Mouse (Mus musculus) right cerebral cortex, adult 18-20 months (tissue): ENCODE measurements around the gene Hoxa9.

Experiments
- DNase-seq: peaks from one replicate; pipeline ENCODE4 v3.0.0; 2022; ENCODE audit warnings: mixed read lengths

The Hoxa9 gene

DNA sequence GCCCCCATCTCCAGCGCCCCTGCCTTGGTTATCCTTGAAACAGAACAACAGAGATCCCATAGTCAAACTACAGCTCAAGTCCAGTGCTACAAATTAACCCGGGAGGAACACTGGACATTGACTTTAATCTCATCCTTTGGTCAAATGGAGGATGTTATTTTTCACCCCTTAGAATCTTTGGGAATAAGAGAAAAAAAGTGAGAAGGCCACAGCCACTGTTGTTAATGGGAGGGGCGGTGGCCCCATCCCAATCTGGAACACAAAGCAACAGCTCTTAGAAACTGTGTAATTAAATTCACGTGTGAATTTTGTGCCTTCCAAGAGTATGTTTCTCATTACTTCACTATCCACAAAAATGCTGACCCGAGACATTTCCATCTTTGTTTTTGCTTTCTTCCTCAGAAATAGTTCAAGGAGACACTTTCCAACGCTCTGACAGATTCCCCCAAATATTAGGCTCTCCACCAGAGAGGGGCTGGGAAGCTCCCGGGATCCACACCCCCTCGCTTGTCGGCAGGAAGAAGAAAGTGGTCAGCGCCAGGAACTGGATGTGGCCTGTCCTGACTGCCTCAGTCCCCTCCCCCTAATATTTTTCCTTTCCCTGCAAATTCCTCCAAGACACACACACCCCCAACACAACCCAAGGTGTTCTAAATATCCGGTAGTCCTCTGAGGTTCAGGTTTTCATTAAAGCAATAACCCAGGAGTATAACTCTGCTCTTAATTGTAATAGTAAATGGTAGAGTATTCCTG is 3.2 kb downstream of the Hoxa9 start:
- no peak for DNase-seq

DNA sequence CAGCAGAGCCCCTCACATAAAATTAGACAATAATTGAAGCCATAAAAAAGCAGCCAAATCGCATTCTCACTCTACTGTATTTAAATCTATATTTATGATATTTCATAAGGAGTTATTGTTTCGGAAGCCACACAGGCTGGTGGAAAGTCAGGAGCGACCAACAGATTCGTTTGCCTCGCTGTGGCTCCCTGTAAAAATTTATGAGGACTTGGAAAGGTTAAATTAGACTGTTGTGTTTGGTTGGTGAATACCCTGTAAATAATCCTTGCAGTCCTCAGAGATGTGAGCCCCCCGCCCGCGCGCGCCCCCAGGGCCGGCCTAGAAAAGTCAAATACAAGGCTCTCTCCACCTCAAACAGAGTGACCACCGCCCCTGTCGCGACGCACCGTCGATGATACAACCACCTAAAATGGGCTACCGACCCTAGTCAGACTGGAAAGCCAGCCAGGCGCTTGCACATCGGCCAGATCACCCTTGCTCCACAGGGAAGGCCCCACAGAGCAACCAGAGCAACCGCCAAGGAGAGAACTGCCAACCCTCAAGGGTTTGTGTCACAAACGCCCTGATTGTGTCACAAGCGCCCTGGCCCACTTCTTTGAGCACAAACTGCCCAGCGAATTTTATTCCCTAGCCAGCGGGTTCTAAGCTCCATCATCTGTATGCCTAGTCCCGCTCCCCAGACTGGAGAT is 4.2 kb downstream of the Hoxa9 start:
- no peak for DNase-seq

DNA sequence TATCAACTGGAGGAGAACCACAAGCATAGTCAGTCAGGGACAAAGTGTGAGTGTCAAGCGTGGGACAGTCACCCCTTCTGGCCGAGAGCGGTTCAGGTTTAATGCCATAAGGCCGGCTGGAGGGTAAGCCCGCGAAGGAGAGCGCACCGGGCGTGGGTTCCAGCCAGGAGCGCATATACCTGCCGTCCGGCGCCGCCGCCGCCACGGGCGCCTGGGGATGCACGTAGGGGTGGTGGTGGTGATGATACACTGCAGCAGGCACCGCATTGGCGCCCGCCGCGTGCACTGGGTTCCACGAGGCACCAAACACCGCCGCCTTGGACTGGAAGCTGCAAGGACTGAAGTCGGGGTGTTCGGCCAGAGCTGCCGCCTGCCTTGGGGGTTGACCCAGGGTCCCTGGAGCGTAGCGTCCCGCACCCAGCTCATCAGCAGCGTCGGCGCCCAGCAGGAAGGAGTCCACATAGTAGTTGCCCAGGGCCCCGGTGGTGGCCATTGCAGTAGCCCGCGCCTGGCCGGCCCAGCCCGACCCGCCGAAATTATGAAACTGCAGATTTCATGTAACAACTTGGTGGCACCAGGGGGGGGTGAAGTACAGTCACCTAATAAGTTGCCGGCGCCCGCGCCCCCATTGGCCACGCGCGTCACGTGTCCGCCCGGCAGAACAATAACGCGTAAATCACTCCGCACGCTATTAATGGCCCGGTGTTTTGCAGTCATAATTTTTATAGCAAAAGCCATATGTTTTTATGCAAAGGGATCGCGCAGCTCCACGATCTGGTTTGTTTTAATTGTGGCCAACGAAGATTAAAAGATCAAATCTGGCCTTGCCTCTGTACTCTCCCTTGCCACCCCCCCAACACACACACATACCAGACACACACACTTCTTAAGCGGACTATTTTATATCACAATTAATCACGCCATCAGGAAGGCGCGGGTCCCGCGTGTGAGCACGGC is 5.0 kb downstream of the Hoxa9 start:
- DNase-seq, result no peak

DNA sequence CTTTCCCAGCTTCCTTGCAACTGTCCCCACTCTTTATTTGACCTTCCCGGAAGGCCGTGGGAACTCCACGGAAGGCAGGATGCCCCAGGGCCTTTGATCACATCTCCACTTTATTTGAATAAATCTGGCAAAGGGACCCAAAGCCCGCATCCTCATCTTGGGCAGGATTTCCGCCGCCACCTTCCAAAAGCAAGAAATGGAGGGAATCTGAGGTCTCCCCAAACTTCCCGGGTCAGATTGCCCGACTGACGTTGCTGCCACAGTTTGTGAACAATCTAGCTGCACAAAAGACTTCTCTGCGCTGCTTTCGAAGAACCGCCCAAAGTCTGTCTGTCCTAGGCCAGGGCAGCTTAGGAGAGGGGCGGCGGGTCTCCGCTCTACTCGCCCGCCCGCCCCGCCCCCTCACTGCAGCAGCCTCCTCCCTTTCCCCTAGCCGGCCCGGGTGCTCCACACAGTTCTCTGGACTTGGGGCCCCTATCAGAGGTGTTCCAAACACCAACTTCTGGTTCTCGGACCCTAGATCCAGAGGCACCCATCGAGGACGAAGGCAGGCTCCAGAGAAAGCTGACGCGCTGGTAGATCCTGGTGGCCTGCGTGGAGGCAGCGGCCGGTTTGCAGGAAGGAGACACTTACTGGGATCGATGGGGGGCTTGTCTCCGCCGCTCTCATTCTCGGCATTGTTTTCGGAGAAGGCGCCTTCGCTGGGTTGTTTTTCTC is 5.8 kb downstream of the Hoxa9 start:
- no peak for DNase-seq

DNA sequence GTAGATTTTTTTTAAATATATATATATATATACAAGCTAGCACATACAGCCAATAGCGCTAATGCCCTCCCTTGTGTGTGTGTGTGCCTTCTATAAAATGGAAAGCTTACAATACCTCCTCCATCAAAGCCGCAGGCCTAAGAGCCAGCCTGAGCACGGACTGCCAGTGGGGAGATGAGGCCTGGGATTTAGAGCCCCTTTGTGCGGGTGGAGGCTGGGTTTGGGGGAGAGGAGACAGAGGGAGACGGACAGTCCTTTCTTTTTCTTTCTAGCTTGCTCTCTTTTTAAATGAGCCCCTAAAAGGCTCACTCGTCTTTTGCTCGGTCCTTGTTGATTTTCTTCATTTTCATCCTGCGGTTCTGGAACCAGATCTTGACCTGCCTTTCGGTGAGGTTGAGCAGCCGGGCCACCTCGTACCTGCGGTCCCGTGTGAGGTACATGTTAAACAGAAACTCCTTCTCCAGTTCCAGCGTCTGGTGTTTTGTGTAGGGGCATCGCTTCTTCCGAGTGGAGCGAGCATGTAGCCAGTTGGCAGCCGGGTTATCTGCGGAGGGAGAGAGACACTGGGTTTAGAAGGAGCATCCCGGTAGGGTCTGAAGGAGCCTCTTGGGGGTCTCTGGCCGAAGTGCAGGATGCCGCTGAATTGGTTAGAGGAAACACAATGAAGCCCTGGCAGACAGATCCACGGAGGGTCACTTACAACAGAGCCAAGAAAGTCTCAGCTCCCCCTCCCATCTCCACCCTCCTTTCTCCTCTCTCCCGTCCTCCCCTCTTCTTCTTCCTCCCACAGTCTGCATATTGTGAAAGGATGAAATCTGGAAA is 6.7 kb downstream of the Hoxa9 start:
- no peak for DNase-seq

DNA sequence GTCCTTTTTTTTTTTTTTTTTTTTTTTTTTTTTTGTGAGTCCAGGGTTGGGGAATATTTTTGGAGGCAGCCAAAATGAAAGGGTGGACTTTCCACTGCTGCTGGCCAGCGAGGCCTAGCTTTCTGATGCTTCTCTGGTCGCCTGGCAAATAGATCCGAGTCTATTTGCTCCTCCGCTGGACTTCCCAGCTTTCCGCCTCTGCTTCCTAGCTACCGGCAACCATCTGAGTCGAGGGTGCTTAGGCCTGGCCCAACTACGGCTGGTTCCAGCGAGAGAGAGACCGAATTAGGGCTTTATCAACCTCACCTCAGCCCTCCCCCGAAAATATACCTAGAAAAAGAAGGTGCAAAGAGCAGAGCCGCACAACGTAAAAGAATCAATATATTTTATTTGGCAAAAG is 8.2 kb downstream of the Hoxa9 start:
- no peak for DNase-seq

DNA sequence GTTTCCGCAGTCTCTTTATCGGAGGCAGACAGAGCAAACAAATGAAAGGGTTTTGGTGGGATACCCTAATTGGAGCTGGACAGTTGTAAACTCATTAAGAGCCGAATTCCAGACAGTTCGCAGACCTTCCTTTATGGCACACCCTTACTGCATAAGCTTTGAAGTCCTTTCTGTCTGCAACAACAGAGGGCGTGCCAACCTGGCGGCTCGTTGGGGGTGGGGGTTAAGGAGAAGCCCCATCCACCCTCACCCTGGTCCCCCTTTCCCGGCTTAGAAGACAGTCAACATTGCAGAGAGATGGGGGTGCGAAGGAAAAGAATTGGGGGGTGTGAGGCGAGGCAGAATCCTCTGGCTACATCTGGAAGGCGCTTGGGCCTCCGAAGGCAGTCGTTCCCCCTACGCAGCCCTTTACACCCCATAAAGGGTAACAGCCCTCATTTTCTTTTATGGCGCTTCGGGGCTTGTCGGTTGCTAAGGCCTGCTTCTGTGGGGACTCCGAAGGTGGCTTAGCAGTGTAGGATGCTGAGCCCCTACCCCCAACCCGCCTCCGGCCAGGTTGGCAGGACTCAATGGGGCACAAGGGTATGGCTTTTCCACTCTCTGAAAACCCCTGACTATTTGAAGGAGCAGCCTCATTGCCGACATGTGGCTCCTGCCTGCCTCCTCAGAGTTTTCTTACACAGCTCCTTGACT is 8.8 kb downstream of the Hoxa9 start:
- no peak for DNase-seq

DNA sequence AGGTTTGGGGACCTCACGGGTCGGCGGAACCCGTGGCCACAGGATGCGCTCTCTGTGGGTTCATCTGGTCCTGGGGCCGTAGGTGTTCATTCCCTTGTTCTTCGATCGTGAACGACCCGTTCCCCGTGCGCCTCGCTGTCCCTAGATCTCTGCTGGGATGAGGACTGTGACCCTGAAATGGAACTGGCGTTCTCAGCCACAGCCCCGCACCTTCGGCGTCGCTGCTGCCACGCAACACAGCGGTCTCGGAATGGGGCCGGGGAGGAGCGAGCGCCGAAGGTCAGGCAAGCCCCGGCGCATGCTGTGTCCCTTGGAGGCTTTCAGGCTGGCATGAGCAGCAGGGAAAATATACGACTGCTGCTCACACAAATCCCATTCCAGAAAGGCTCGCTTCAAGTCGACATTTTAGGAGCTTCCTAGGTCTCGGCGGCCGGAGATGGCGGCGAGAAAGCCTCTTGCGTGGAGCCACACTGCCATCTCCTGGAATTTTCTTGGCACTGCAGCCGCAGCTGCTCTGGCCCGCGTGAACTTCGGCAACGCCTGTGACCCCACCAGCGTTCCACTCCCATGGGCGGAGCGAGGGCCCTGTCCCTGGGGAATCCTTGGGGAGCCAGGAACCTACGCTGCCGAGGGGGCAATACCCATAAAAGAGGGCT is 9.4 kb downstream of the Hoxa9 start, which contains the start of gene Hoxa7:
Gene Hoxa7, minus strand, starts transcription at position 518 of the 656 bp plus-strand sequence.
- DNase-seq, result peak; percentile 70

DNA sequence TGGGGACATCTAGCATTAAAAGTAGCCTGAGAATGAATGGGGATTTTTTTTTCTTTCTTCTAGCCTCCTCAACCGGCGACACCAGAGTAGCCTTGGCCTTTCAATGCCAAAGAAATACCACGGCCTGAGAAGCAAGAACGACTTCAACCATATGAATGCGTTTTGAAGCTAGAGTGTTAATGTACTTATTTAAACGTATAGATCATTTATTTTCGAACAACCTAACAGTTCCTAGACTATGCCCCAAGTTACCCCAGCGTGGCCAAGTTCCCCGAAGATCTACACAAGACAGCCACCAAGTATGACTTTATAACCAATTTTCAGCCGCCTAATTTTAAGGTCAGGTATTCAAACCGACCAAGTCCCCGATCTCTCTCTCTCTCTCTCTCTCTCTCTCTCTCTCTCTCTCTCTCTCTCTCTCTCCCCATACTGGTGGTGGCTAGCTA is 10.0 kb downstream of the Hoxa9 start:
- no peak for DNase-seq

DNA sequence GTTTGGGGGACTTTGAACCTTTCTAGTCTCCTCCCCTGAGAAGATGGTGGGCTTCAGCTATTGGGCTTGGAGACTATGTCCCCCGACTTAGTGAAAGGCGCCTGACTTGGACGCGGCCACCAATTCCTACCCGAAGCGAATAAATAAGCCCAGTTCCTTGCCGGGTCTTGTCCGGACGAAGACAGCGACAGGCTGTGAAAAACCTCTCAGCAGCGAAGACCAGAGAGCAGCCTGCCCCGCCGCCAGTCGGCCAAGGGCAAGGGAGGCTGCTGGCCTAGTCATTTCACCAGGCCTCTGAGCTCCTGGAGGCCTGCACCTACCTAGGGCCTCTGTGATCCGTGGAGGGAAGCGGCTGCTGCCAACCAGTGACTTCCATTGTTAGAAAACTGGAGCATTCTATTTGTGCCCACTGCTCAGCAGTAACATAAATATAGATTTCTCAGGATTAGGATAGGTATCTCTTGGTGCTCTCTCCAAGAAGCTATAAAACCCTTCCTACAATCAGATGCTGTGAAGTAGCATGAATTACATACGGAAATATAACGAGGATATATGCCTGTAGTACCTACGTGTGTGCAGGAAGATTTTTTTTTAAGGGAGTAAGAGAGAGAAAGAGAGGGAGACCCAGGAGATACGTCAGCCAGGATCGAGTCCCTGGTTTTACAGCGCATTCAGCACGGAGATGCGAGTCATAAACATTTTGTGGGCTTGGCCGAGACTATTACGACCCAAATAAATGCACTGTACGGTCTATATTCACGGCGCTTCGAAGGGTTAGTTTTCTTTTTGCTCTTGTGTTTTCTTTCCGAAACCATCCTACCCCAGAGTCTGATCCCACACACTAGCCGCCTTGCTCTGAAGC is 10.7 kb downstream of the Hoxa9 start:
- no peak for DNase-seq

DNA sequence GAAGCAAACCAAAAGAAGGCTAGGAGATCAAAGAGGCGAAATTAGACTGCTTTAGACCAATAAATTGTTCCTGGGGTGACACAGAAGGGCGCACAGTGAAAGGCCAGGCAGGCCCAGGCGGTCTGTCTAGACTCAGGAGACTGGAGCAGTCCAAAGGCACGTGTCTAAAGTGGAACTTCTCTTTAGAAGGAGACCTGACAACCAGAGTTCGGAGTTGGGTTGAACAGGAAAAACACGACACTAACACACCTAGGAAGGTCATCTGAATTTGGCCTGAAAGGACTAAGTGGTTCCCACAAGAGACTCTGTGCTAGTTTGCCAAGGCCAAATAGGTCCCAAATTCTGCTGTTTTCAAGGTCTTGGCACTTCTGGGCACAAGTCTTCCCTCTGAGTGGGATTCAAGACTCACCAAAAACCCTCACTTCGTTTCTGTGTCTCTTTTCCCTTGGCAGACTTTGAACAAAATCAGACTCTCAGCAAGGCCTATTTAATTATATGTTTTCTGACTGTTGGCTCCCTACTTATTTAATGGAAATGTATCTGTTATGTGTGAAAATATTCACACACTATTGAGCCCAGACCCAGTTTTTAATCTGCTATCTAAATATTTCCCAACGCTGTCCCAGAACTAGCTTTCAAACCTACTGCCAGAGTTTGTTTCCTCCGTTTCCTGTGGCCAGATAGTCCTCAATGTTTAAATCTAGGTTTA is 11.5 kb downstream of the Hoxa9 start:
- no peak for DNase-seq

DNA sequence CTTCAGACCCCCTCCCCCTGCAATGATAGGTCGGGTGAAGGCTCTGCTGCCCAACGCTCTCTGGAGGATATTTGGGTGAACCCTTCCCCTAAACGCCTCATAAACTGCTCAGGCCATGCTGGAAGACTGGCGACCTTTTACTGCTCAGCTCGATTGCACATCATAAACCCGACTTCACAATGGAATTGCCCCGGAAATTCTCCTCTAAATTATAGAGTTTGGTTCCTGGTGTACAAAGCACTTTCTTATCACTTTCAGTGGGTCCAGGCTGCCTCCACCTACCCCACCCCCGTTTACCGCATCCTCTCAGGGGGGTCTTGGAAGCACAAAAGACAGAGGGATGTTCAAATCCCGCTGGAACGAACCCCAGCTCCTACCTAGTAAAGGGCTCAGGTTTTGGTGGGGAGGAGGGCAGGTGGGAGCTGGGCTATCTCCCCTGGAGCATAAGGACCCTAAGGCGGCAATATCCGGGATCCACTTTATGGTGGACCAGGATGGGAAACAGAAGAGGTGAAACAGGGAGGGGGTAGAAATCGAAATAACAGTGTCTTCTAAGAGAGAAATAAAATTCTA is 12.2 kb downstream of the Hoxa9 start:
- DNase-seq, result no peak

DNA sequence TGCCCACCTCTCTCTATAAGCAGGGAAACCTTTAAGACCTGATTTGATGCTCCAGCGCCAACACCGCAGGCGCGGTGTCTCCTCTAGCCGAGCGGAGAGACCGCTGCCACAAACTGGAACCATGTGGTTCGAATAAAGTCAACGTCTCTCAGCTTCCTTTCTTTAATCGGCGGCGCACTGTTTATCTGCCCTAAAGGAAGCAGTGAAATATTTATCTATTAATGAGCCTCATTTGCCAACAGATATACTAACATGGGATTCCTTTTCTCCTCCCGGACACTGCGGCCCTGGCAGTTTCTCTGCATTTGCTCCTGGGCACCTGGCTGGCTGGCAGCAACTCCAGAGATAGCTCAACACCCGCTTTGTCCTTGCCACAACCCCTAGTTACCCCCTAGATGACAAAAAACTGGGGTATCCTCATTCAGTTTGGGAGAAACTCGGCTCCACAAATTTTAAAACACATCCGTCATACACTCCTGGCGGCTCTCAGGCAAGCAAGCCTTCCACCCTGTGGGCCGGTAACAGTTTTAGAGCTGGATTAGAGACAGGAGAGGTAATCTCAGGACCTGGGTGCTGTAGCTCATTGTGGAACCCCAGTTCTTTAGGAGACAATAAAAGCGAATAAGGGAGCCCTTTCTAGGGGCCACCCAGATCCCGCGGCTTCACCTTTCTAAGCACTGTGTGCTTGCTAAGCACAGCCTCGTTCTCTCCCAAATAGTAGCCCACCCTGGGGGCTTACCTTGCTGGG is 12.8 kb downstream of the Hoxa9 start:
- no peak for DNase-seq

DNA sequence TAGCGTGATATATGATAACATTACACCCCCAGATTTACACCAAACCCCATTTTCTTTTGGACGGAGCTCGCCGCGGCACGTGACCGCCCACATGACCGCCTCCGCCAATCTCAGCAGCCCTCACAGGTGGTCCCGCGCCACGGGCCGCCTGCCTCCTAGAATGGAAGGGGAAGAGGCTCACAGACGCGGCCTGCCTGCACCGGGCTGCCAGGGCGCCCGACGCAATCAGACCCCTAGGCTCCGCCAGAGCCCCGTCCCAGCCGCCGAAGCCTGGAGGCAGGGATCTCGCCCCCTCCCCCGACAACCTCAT is 13.5 kb downstream of the Hoxa9 start:
- DNase-seq, result no peak

DNA sequence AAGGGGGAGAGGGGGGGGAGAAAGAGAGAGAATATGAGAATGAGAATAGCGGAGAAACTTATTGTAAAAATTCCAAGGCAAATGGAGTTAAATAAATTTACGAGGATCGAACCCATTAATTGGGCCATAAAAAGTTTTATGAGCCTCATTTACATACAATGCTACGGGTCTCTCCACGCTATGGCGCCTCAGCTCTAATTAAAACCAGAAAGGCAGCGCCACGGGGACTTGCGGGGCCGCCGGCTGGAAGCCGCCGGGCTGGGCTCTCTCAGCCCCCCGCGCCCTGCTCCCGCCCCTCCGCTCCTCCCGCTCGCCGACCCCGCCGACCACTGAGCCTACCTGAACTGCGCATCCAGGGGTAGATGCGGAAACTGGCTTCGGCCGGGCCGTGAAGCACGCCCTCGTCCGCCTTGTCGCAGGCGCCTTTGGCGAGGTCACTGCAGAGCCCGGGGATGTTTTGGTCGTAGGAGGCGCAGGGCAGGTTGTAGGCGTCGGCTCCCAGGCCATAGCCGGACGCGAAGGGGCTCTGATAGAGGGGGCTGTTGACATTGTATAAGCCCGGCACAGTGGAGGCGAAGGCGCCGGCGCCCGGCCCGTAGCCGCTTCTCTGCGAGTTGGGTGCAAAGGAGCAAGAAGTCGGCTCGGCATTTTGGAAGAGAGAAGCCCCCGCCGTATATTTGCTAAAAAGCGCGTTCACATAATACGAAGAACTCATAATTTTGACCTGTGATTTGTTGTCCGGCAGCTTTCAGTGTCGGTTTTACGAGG is 14.0 kb downstream of the Hoxa9 start:
- no peak for DNase-seq

DNA sequence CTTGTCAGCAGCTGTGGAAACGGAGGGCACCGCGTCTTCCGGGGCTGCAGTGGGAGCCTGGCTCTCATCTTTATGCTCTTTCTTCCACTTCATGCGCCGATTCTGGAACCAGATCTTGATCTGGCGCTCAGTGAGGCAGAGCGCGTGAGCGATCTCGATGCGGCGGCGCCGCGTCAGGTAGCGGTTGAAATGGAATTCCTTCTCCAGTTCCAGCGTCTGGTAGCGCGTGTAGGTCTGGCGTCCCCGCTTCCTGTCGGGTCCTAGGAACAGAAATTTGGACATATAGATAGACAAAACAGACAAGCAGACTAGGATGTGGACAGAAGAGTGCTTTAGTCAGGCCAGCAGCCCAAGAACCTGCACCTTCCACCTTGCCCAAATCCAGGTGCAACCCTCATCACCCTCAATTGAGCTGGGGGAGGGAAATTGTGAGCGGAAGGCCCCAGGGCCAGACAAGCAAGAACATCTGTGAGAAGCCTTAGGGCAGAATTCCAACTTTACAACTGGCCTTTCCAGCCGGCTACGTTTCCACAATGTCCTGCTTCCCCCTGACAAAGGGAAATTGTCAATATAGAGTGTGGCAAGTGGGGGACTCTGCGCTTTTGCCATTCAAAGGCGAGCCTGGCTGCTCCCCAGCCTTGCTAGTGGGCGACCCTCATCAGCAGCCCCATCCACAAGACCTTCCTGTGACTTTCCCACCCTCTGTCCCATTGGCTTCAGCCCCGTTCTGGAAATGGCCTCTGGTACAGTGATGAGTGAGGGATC is 14.9 kb downstream of the Hoxa9 start:
- DNase-seq, result no peak
